ENCODE assay signal across 9 mouse cellular contexts in the genomic region with DNA sequence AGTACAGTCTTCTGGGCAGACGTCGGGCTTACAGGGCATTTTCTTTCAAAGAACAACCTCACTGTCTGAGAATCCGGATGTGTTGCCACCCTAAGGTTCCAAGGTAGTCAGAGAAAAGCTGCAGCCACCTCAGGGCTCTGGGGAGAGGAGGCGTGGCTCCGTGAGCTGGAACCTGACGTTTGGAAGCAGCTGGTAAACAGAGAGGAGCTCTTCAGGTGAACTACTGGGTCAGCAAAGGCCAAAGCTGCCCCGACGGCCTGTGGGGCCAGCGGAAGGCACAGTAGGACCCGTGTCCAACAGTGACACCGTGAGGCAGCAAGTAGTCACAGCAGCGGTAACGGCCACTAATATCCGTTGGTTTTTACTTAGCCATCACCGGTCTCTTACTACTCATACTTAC. TPM values are rescaled to one million over a fixed set of nuclear protein-coding genes. Genes with fewer than 3 reads are reported as not detected.
DNase-seq lines count a peak whose midpoint lies in the region; ATAC-seq and TF ChIP-seq lines count a peak whose summit lies in the region.
"Had no signal": no experiment of that assay in that cellular context is flagged by ENCODE, and none has a peak within 500 bp of the region (broad histone marks: within the 10 kb centered on the region; RNA-seq: fewer than 3 reads in every experiment).

No protein-coding gene starts in this region.

- peak; percentile 97 for TF ChIP-seq CTCF in C2C12 (IDR thresholded peaks at IDR 0.05; ENCODE audit: control insufficient read depth, insufficient read depth, insufficient read length)

- no peaks in the 10 kb centered on the region for H3K36me3 ChIP-seq in heart, embryonic 11.5 days (ENCODE audit: control insufficient read depth, insufficient read depth, low read length)
- H3K36me3 ChIP-seq in C2C12 (ENCODE audit: control insufficient read depth, insufficient read depth), result no peaks in the 10 kb centered on the region
- H3K36me3 ChIP-seq: limb, embryonic 12.5 days had no signal

- no peak overlapping the region for H3K4me2 ChIP-seq in heart, embryonic 11.5 days
- H3K4me2 ChIP-seq: limb, embryonic 12.5 days had no signal

- no peak overlapping the region for H3K9ac ChIP-seq in heart, embryonic 11.5 days (ENCODE audit: low read depth, low read length)
- H3K9ac ChIP-seq: limb, embryonic 12.5 days had no signal

- H3K4me1 ChIP-seq in heart, embryonic 11.5 days (ENCODE audit: control insufficient read depth, insufficient read depth, low read length), result peaks cover 33% of the 10 kb centered on the region

- peak; percentile 93 for DNase-seq in heart, adult 11 months
- peak; percentile 56 for DNase-seq in brain, adult 2 months (ENCODE audit: low read depth, low spot score)
- peak; percentile 39 to 59 for DNase-seq in gastrocnemius, postnatal 36 days
- peak; percentile 71 for DNase-seq in kidney, postnatal 14 days
- peak; percentile 47 for DNase-seq in thymus, postnatal 25 days

- H3ac ChIP-seq in C2C12 (ENCODE audit: control insufficient read depth, insufficient read length, low read depth), result no peak overlapping the region

- WGBS in heart, embryonic 11.5 days (ENCODE audit: insufficient replicate concordance), result 14% methylated on average over 15 of the region's 15 CpGs

- H3K4me3 ChIP-seq in heart, embryonic 11.5 days (ENCODE audit: low read depth, low read length), result no peak overlapping the region
- H3K4me3 ChIP-seq in C2C12 (ENCODE audit: insufficient read depth, poor library complexity, severe bottlenecking), result no peak overlapping the region
- H3K4me3 ChIP-seq: limb, embryonic 12.5 days had no signal

- H3K9me3 ChIP-seq in heart, embryonic 11.5 days (replicated peaks; ENCODE audit: control insufficient read depth, low read length), result no peaks in the 10 kb centered on the region
- H3K9me3 ChIP-seq: limb, embryonic 12.5 days had no signal

- no peaks in the 10 kb centered on the region for H3K79me2 ChIP-seq in C2C12 (ENCODE audit: control insufficient read depth, insufficient read depth)

- no peaks in the 10 kb centered on the region for H3K27me3 ChIP-seq in heart, embryonic 11.5 days (ENCODE audit: control insufficient read depth, insufficient read depth, low read length)
- no peaks in the 10 kb centered on the region for H3K27me3 ChIP-seq in C2C12 (ENCODE audit: control insufficient read depth, insufficient read depth, insufficient read length)

- no peak for ATAC-seq in heart, embryonic 11.5 days (replicated peaks; ENCODE audit: insufficient number of reproducible peaks, low FRiP score, low TSS enrichment)
- ATAC-seq in megakaryocyte-erythroid progenitor cell, adult 5-6 weeks (replicated peaks; ENCODE audit: low FRiP score, low TSS enrichment, poor library complexity, severe bottlenecking), result peak; percentile 69

- no peaks in the 10 kb centered on the region for H3K79me3 ChIP-seq in C2C12 (ENCODE audit: low read depth)

- H3K27ac ChIP-seq in heart, embryonic 11.5 days (ENCODE audit: low read depth, low read length), result no peak overlapping the region
- H3K27ac ChIP-seq: limb, embryonic 12.5 days had no signal

- intact Hi-C loops in gastrocnemius, postnatal 36 days (cut with DNase I), result loop anchor here (2.0 kb wide), 1 partner anchor 129 kb away; no protein-coding TSS in a partner anchor

TF ChIP-seq in C2C12, 6 proteins besides CTCF, POLR2A, EP300 and RAD21:
- TF ChIP-seq MYOG (IDR thresholded peaks at IDR 0.05; ENCODE audit: control insufficient read depth, extremely low read depth, insufficient read length) (no peak), MYOD1 (IDR thresholded peaks at IDR 0.05; ENCODE audit: control insufficient read depth, insufficient read length, low read depth) (no peak), MAX (IDR thresholded peaks at IDR 0.05) (no peak), USF1 (IDR thresholded peaks at IDR 0.05; ENCODE audit: low read depth) (no peak), FOSL1 (IDR thresholded peaks at IDR 0.05; ENCODE audit: insufficient read depth, low read length, poor library complexity, severe bottlenecking) (no peak), CEBPB (IDR thresholded peaks at IDR 0.05; ENCODE audit: low read depth) (no peak)

RNA-seq across cellular contexts. Expression of gene Tmem44, which starts 46.7 kb away (rescaled TPM):
- 16.4 and 17.2 TPM in 2 replicates for polyA plus RNA-seq in heart, embryonic 11.5 days (2014; fragmentation: Nextera tagmentation; extraction: Ambion mirVana)
- polyA plus RNA-seq in C2C12 (2012; fragmentation: generic; extraction: Trizol), result 1.1 TPM
- total RNA-seq in gastrocnemius, postnatal 36 days (2021), result 1 to 10 TPM; 1.8 to 2.5 TPM
- total RNA-seq in megakaryocyte-erythroid progenitor cell, adult 5-6 weeks (2014; fragmentation: Nextera tagmentation), result 0.25 TPM in 1 of 2 replicates, not detected in the other
- total RNA-seq in megakaryocyte-erythroid progenitor cell, adult 5-6 weeks (2017), result 0.14 and 0.30 TPM in 2 replicates
